Mouse (Mus musculus): ENCODE results near the gene Dennd1b. TPM values are rescaled to one million over a fixed set of nuclear protein-coding genes. Genes with fewer than 3 reads are reported as not detected.

Gene Dennd1b
- polyA plus RNA-seq, 1 experiment from 2014 or later = 18.3 TPM

DNA sequence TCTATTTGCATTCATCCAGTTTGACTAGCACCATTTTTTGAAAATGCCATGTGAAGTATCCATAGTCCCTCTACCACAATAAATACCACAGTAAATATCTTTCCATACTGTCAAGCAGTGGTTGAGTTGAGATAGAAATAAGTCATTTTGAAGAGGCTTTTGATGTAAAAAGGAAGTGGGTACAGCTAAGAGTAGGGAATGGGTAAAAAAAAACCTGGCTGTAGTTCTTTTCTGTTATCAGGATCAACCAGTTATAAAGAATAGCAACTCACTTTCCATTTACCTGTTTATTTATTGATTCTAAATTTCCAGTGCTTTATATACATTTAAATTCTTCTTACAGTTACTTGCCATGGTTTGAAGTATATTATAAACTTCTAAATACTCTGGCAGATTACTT, 89.8 kb downstream of the Dennd1b start:
- no peak overlapping the region for H3K9ac ChIP-seq (ENCODE audit: low read depth, low read length)
- no peaks in the 10 kb centered on the region for H3K36me3 ChIP-seq (ENCODE audit: control insufficient read depth, insufficient read depth)
- TF ChIP-seq CTCF (IDR thresholded peaks at IDR 0.05; ENCODE audit: low read depth) = no peak
- no peaks in the 10 kb centered on the region for H3K27me3 ChIP-seq (replicated peaks; ENCODE audit: control insufficient read depth, insufficient read depth, low read length)
- no peaks in the 10 kb centered on the region for H3K4me1 ChIP-seq (replicated peaks; ENCODE audit: control insufficient read depth, insufficient read depth, low read length)
- H3K9me3 ChIP-seq (ENCODE audit: control insufficient read depth) = no peaks in the 10 kb centered on the region
- no peak overlapping the region for H3K4me2 ChIP-seq (replicated peaks; ENCODE audit: low read depth)
- ATAC-seq = no peak
- no peak overlapping the region for H3K4me3 ChIP-seq (ENCODE audit: low read depth, low read length)
- H3K27ac ChIP-seq (ENCODE audit: low read depth, low read length) = no peak overlapping the region

DNA sequence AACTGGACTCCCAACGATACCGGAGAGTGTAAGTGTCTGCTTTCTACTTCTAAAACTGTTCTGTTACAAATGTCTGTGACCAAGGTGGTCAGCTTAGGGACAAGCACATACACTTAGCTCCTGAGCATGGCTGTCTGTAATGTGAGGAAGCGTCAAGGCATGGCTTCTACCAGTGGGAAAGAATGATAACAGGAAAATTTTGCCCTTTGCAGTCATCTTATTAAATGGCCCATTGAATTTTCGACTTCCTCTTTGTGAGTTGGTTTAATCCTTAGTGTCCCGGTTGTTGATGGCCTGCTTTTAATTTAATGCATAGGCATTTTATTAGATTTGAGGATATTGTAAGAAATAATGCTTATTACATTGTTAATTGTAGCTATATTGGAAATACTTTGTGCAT, 97.1 kb downstream of the Dennd1b start:
- Histone ChIP-seq H3K4me2 (replicated peaks; ENCODE audit: low read depth) (no peak overlapping the region), H3K9me3 (ENCODE audit: control insufficient read depth) (no peaks in the 10 kb centered on the region), H3K4me1 (replicated peaks; ENCODE audit: control insufficient read depth, insufficient read depth, low read length) (no peaks in the 10 kb centered on the region), H3K9ac (ENCODE audit: low read depth, low read length) (no peak overlapping the region), H3K27ac (ENCODE audit: low read depth, low read length) (no peak overlapping the region), H3K4me3 (ENCODE audit: low read depth, low read length) (no peak overlapping the region), H3K27me3 (replicated peaks; ENCODE audit: control insufficient read depth, insufficient read depth, low read length) (no peaks in the 10 kb centered on the region), H3K36me3 (ENCODE audit: control insufficient read depth, insufficient read depth) (peaks cover 3% of the 10 kb centered on the region; the same call in 1 of the 2 replicates)
- 94% methylated on average over 5 of the region's 5 CpGs for WGBS
- ATAC-seq = no peak
- TF ChIP-seq CTCF (IDR thresholded peaks at IDR 0.05; ENCODE audit: low read depth) = no peak

GRCm38 (mm10) chr1:139064711-139065110, 101.5 kb downstream of the Dennd1b start:
- no peaks in the 10 kb centered on the region for H3K27me3 ChIP-seq (replicated peaks; ENCODE audit: control insufficient read depth, insufficient read depth, low read length)
- peaks cover 7% of the 10 kb centered on the region; the same call in 1 of the 2 replicates for H3K36me3 ChIP-seq (ENCODE audit: control insufficient read depth, insufficient read depth)
- H3K4me2 ChIP-seq (replicated peaks; ENCODE audit: low read depth) = no peak overlapping the region
- H3K9ac ChIP-seq (ENCODE audit: low read depth, low read length) = no peak overlapping the region
- no peaks in the 10 kb centered on the region for H3K9me3 ChIP-seq (ENCODE audit: control insufficient read depth)
- H3K4me3 ChIP-seq (ENCODE audit: low read depth, low read length) = no peak overlapping the region
- no peaks in the 10 kb centered on the region for H3K4me1 ChIP-seq (replicated peaks; ENCODE audit: control insufficient read depth, insufficient read depth, low read length)
- WGBS = 74% methylated on average over 2 of the region's 2 CpGs
- H3K27ac ChIP-seq (ENCODE audit: low read depth, low read length) = no peak overlapping the region
- TF ChIP-seq CTCF (IDR thresholded peaks at IDR 0.05; ENCODE audit: low read depth) = no peak
- ATAC-seq = no peak

- Histone ChIP-seq H3K36me3 (ENCODE audit: control insufficient read depth, insufficient read depth) (peaks cover 7% of the 10 kb centered on the region; the same call in 1 of the 2 replicates), H3K9ac (ENCODE audit: low read depth, low read length) (no peak overlapping the region), H3K27me3 (replicated peaks; ENCODE audit: control insufficient read depth, insufficient read depth, low read length) (no peaks in the 10 kb centered on the region), H3K4me1 (replicated peaks; ENCODE audit: control insufficient read depth, insufficient read depth, low read length) (no peaks in the 10 kb centered on the region), H3K4me3 (ENCODE audit: low read depth, low read length) (no peak overlapping the region), H3K4me2 (replicated peaks; ENCODE audit: low read depth) (no peak overlapping the region), H3K9me3 (ENCODE audit: control insufficient read depth) (no peaks in the 10 kb centered on the region), H3K27ac (ENCODE audit: low read depth, low read length) (no peak overlapping the region)
- WGBS = 72% methylated on average over 2 of the region's 2 CpGs
- TF ChIP-seq CTCF (IDR thresholded peaks at IDR 0.05; ENCODE audit: low read depth) = no peak
- no peak for ATAC-seq
Observed at GRCm38 (mm10) chr1:139067210-139067609, 104.0 kb downstream of the Dennd1b start.

GRCm38 (mm10) chr1:139071015-139071414, 107.8 kb downstream of the Dennd1b start:
- no peak for ATAC-seq
- 74% methylated on average over 2 of the region's 2 CpGs for WGBS
- H3K36me3 ChIP-seq (ENCODE audit: control insufficient read depth, insufficient read depth) = 0 out of 2 replicates have a peak, but pooled peaks cover 4% of the 10 kb centered on the region
- H3K4me1 ChIP-seq (replicated peaks; ENCODE audit: control insufficient read depth, insufficient read depth, low read length) = no peaks in the 10 kb centered on the region
- no peaks in the 10 kb centered on the region for H3K27me3 ChIP-seq (replicated peaks; ENCODE audit: control insufficient read depth, insufficient read depth, low read length)
- no peak overlapping the region for H3K4me3 ChIP-seq (ENCODE audit: low read depth, low read length)
- no peaks in the 10 kb centered on the region for H3K9me3 ChIP-seq (ENCODE audit: control insufficient read depth)
- H3K9ac ChIP-seq (ENCODE audit: low read depth, low read length) = no peak overlapping the region
- no peak overlapping the region for H3K4me2 ChIP-seq (replicated peaks; ENCODE audit: low read depth)
- TF ChIP-seq CTCF (IDR thresholded peaks at IDR 0.05; ENCODE audit: low read depth) = no peak
- no peak overlapping the region for H3K27ac ChIP-seq (ENCODE audit: low read depth, low read length)

DNA sequence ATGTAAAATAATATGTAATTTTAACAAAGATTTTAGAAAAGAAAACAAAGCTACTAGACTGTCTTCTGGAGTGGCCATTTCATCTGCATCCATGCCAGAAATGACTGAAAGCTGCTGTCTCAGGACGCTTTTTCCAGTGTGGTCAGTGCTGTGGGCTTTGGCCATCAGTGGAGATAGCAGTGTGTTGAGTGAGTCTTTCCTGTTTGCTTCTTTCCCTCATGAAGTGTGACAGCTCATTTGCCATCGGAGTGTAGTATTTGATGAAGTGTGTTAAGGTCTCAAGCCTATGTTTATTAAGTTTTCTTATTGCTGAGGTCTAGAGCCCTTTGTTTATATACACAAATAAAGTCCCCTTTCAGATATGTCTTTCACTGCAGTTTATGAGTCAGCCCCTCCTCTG, 112.4 kb downstream of the Dennd1b start:
- no peaks in the 10 kb centered on the region for H3K9me3 ChIP-seq (ENCODE audit: control insufficient read depth)
- H3K4me1 ChIP-seq (replicated peaks; ENCODE audit: control insufficient read depth, insufficient read depth, low read length) = no peaks in the 10 kb centered on the region
- WGBS = 68% methylated on average over 2 of the region's 2 CpGs
- H3K27me3 ChIP-seq (replicated peaks; ENCODE audit: control insufficient read depth, insufficient read depth, low read length) = no peaks in the 10 kb centered on the region
- H3K4me3 ChIP-seq (ENCODE audit: low read depth, low read length) = no peak overlapping the region
- no peaks in the 10 kb centered on the region for H3K36me3 ChIP-seq (ENCODE audit: control insufficient read depth, insufficient read depth)
- no peak for TF ChIP-seq CTCF (IDR thresholded peaks at IDR 0.05; ENCODE audit: low read depth)
- H3K27ac ChIP-seq (ENCODE audit: low read depth, low read length) = no peak overlapping the region
- H3K4me2 ChIP-seq (replicated peaks; ENCODE audit: low read depth) = no peak overlapping the region
- no peak for ATAC-seq
- H3K9ac ChIP-seq (ENCODE audit: low read depth, low read length) = no peak overlapping the region

GRCm38 (mm10) chr1:139077989-139078388, 114.8 kb downstream of the Dennd1b start:
- Histone ChIP-seq H3K4me1 (replicated peaks; ENCODE audit: control insufficient read depth, insufficient read depth, low read length) (no peaks in the 10 kb centered on the region), H3K9me3 (ENCODE audit: control insufficient read depth) (no peaks in the 10 kb centered on the region), H3K27me3 (replicated peaks; ENCODE audit: control insufficient read depth, insufficient read depth, low read length) (no peaks in the 10 kb centered on the region), H3K4me3 (ENCODE audit: low read depth, low read length) (no peak overlapping the region), H3K9ac (ENCODE audit: low read depth, low read length) (no peak overlapping the region), H3K4me2 (replicated peaks; ENCODE audit: low read depth) (no peak overlapping the region), H3K36me3 (ENCODE audit: control insufficient read depth, insufficient read depth) (no peaks in the 10 kb centered on the region), H3K27ac (ENCODE audit: low read depth, low read length) (no peak overlapping the region)
- 85% methylated on average over 1 of the region's 1 CpGs for WGBS
- ATAC-seq = no peak
- TF ChIP-seq CTCF (IDR thresholded peaks at IDR 0.05; ENCODE audit: low read depth) = no peak
